Mouse (Mus musculus): Measurements from ENCODE around the gene Hmgxb4.

Gene Hmgxb4

DNA sequence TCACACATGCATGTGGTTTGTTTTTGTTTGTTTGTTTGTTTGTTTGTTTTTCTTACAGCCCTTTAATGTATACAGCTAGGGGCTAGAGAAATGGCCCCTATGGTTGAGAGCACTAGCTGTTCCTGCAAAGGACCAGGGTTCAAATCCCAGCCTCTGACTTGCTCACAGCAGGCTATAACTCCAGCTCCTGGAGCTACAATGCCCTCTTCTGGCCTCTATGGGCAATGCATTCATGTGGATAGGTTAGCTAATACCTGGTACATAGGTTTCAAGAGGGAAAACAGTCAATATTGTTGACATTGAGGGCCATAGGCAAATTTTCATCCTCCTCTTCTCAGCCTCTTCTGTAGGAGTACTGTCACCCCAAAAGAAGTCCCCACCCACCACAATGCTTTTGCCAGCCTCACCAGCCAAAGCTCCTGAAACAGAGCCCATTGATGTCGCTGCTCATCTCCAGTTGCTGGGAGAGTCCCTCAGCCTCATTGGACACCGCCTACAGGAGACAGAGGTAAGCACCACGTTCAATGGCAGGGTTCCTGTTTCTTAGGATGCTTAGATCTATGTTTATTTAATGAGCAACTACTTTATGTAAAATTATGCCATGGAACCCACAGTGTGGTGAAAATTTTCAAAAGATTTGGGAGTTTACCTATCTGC lies 30.6 kb downstream of the Hmgxb4 start:
- no peak for DNase-seq

DNA sequence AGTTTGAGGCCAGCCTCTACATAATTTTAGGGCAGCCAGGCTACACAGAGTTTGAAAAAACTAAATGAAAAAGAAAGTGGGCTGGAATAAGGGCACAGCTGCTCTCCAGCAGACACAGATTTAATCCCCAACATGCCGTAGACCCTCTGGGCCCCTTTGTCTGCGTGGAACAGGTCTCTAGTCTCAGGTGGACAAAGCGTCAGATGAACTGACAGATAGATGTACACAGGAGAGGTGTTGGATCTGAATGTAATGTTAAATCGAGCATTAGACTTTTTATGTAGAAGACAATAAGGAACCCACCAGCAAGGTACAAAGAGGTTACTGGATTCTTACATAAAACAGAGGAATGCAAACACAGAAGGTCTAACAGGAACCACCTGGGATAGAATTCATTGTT lies 32.7 kb downstream of the Hmgxb4 start:
- DNase-seq, result no peak

- DNase-seq, result no peak
These were observed 37.4 kb downstream of the Hmgxb4 start for GRCm38 (mm10) chr8:75030453-75031024.

GRCm38 (mm10) chr8:75032961-75033360 lies 39.8 kb downstream of the Hmgxb4 start:
- DNase-seq, result no peak

GRCm38 (mm10) chr8:75033511-75034243 lies 40.5 kb downstream of the Hmgxb4 start, which contains the start of gene Tom1:
Tom1 (plus strand) TSS chr8:75033705.
- peak; percentile 99 for DNase-seq

GRCm38 (mm10) chr8:75034285-75034684 lies 41.1 kb downstream of the Hmgxb4 start:
- no peak for DNase-seq

DNA sequence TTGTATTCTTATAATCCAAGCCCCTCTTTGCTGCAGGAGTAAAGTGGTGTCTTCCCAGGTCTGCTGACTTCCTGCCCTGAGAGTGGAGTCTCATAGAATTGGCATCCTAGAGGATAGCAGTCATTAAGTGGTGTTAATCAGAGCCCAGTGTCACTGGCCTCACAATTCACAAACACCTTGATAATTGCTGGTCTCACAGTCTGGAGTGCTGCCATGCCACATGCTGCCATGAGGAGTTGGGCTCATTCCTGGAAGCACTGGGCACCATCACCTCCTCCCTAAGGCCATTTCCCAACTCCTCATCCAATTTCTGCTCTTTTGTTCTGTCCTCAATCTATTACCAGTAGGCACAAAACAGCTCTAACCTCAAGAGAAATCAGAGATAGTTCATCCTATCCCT lies 42.5 kb downstream of the Hmgxb4 start:
- DNase-seq, result no peak

DNA sequence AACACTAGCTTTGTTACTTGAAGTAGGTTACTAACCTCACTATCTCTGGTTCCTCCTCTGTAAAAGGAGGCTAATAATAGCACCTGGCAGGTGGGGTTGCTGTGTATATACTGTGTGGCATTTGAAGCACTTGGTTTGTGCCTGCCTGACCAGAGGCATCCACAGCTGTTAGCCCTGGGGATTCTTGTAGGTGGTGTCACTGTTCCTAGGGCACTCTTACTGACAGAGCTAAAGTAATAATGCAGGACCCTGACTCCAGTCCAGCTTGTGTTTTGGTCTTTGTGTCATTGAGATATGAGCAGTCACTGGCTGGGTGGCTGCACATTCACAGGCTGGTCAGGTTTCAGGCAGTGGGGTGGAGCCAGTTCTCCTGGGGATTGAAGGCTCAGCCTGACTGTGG lies 45.3 kb downstream of the Hmgxb4 start:
- peak; percentile 23 for DNase-seq

DNA sequence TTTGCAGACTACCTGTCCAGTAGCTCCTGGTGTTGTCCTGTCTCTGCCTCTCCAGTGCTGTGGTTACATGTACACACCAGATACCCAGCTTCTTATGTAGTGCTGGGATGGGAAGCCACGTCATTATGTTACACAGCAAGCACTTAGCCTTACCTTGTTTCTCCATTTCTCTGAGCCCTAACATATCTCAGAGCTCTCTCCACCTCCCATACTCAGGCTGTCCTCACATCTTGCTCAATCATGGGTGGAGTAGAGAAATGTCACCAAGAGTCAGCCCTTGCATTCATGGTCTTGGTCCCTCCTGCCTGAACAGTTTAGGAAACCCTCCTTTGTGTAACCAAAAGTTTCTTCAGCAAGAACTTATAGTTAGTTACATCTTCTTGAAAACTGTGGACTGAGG lies 46.6 kb downstream of the Hmgxb4 start:
- no peak for DNase-seq

DNA sequence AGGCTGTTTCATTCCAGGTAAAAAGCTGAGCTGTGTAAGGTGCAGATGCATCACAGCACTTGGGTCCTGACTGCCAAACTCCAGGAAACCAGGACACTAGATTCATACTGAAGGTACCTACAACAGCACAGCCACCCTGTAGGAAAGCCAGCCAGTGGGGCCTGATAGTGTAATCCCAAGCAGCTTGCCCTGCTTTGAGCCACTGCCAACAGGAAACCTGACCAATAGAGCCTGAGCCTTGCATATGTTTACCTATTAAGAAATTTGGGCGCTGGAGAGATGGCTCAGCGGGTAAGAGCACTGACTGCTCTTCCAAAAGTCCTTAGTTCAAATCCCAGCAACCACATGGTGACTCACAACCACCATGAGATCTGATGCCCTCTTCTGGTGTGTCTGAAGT lies 49.0 kb downstream of the Hmgxb4 start:
- no peak for DNase-seq

DNA sequence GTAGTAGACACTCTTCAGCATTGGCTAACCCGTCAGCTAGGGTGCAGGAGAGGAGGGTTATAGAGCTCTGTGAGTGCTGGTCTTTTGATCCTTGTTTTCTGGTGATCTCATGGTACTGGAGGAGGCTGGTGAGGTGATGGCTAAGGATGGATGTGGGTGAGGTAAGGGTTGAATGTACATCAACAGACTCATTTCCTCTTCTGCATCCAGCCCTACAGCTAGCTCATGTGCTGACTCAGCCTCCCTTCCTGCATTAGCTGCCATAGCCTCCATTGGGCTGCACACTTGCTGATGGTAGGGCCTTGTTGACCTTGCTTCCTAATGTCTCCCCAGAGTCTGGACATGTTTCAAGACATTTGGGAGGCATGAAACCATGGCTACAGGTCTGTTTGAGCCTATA lies 49.8 kb downstream of the Hmgxb4 start:
- no peak for DNase-seq

DNA sequence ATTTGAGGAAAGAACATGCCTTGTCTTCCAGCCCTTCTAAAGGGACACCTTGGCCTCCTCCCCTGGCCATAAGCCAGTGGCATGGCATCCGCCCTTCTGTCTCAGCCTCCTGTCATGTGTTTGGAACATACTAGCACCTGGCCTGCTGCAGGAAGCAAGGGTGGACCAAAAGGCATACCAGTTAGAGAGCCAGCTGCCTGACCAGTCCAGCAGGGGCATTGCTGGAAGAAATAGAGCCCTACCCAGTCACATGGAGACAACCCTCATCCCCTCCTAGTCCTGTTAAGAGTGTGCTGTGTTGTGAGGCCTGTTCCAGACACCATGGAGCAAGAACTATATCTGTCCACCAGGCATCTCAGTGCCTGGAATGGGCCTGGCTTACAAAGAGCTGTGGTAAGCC lies 53.1 kb downstream of the Hmgxb4 start:
- no peak for DNase-seq

DNA sequence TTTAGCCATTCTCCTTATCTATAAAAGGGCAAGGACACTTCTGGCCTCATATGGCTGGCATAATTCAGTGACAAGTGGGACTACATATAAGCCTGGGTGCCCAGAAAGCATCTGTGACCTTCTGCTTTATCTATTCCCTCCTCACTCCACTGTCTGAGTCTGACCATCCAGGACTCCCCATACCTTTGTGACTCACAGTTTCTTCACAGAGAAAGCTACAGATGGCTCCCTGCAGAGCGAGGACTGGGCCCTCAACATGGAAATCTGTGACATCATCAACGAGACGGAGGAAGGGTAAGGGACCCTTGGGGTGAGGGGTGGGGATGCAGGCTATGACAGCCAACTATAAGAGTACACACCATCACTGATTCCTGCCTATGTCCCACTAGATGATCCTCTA lies 54.6 kb downstream of the Hmgxb4 start:
- no peak for DNase-seq

GRCm38 (mm10) chr8:75053342-75053741 lies 60.2 kb downstream of the Hmgxb4 start:
- no peak for DNase-seq

- DNase-seq, result no peak
These were observed 62.5 kb downstream of the Hmgxb4 start for GRCm38 (mm10) chr8:75055673-75056072.

GRCm38 (mm10) chr8:75060022-75060421 lies 66.9 kb downstream of the Hmgxb4 start:
- no peak for DNase-seq

DNA sequence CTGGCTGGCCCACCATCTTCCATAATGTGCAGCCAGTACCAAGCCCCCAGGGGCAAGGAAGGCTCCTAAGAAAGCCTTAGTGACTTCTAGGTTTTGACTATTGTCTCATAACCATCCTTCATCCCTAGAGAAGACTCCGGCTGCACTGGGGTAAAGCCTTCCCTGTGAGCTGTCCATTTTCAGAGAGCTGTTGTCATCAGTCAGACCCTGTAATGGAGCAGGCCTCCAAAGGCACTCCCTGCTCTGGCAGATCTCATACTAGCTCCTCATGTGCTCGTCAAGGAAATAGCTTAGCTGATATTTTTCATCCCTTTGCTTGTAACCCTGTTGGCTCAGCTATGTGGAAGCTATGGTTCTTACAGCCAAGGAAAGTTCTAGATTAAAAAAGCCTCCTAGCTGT lies 67.7 kb downstream of the Hmgxb4 start:
- no peak for DNase-seq

DNA sequence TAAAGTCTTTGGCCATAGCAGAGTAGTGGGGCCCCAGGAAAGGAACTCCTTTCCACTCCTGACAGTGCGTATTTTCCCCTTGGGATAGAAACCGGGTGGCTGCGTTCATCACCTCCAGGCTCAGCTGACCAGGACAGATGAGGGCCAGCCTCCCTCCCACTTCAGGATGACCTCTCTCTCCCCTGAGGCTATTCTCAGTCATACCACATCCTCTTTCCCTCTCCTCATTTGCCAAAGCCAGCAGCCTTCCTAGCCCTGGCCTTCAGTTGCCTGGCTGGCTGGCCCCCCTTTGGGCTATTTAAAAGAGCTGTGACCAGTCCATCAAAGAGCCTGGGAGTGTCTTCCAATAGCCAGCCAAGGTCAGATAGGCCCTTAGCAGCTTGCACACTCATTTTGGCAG lies 70.1 kb downstream of the Hmgxb4 start:
- no peak for DNase-seq

GRCm38 (mm10) chr8:75064790-75065189 lies 71.6 kb downstream of the Hmgxb4 start:
- DNase-seq, result no peak

DNA sequence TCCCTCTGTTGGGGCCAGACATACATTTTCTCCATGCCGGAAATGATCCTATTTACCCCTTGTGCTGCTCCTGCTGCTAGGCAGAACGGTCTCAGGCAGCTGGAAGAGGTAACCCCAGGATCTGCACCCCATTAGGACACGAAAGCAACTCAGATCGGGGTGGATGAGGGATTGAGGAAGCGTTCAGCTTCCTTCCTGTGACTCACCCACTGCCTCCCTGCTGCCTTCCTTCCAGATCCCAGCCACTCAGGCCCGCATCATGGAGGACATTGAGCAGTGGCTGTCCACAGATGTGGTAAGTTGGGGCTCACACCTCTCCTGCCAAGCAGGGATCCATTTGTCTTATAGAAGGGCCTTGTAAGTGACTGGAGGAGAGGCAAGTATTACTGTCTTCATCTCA lies 74.1 kb downstream of the Hmgxb4 start:
- DNase-seq, result no peak

DNA sequence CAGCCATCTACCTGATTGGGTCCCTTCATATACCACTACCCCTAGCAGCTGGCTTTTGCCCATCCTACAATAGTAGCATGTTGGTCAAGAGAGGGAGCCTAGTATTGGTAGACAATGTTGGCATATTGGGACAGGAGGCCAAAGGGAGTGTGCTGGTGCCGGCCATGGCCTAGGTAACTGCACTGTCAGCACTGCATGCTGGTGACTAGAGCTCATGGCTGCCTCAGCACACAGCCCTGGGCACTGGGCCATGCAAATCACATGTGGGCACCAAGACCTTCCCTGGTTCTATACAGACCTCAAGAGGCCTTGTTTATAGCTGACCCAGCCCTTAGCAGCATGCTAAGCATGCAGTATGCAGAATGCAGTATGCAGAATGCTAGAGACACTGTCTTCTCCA lies 77.1 kb downstream of the Hmgxb4 start:
- no peak for DNase-seq

DNA sequence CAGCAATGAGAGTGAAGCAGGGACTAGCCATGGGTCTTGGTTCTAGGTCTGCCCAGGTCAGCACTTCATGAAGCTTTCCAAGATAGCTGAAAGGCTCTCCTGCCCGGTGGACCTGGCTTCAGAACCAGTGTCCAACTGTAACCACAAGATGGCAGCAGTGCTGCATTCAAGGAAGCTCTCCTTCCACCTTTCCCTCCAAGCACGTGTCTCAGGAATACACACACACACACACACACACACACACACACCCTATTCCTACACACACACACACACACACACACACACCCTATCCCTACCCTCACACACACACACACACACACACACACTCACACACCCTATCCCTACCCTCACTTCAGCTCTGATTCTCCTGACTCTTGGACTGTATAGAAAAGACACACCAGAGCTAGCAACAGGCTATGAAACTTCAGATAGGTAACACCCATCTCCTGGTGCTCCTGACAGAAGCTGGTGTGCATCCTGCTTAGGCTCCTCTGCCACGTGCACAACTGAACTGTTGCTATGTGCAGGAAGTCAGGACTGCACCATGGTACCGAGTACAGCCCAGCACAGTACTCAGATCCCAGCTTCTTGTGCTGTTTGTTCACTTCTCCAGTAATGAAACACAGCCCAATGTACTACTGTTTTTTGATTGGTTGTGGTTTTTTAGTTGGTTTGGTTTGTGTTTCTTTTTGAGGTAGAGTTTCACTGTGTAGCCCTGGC lies 78.6 kb downstream of the Hmgxb4 start:
- DNase-seq, result peak; percentile 85

GRCm38 (mm10) chr8:75074876-75075275 lies 81.7 kb downstream of the Hmgxb4 start:
- no peak for DNase-seq

DNA sequence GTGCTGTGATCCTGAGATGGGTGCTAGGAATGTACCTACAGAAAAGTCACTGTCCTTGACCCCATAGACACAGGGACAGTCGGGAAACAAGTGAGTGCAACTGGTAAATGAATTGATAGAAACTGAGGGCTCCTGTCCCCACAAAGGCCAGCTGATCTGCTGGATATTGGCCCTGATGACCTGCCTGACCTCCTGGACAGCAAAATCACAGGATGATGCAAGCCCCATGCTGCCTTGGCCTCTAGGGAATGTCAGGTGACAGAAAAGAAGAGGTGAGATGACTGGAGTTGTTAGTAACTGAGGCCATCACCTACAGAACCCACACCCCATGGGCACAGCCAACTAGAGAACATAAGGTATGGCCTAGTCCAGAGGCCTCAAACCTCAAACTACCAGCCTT lies 85.1 kb downstream of the Hmgxb4 start:
- no peak for DNase-seq
